Mouse (Mus musculus): ENCODE measurements around the gene Dgki.

DNA sequence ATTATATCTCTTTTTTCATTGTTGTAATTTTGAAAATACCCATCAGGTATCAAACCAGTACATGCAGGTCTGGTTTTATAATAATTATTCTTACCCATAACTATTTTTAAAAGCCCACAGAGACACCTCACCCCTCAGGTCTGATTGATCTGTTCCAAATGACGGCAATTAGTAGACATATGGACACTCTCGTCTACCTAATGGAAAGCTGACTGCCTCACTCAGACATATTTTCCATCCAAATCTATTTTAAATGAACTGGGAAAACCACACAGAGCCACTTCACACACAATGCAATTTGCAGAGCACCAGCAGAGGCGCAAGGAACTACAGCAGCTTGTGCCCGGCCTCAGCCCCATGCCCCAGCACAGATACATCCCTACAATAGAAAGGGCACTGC is 104.2 kb downstream of the Dgki start:
- no peak for TF ChIP-seq CTCF (IDR thresholded peaks at IDR 0.05; ENCODE audit: insufficient read depth, low read depth, low read length)
- TF ChIP-seq POLR2A (IDR thresholded peaks at IDR 0.05; ENCODE audit: insufficient read depth, low read depth, low read length), result no peak
